Mouse (Mus musculus) R1 (cell line): Measurements from ENCODE around the gene C1rl.
"Not testable (repeated sequence)": the region's sequence is repeated elsewhere in the genome, so short reads cannot be mapped to it uniquely, and the experiment has no call there.

Source experiments
- DNase-seq: peaks from one replicate; pipeline ENCODE4 v3.0.0-alpha.2; 2018; ENCODE audit warnings: low read depth, low spot score

Gene C1rl

DNA sequence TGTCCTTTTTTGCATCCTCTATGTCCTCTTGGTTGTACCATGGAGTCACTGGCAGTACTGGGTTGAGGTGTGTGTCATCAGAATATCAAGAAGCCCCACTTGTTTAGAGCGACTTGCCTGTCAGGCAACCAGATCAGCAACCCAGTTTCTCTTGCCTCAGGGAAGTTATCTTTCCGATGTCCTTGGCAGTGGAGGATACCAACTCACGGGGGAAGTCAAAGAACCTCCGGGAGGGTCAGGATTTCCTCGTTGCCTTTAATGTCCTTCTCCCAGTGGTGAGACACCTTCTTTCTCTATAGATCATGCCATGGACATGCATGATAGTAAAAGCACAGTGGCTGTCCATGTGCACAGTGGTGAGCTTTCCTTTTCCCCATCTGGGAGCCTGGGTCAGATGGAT lies 9.1 kb downstream of the C1rl start:
- DNase-seq = no peak

- no peak for DNase-seq
Measured at GRCm38 (mm10) chr6:124505028-124505427, 12.1 kb downstream of the C1rl start.

DNA sequence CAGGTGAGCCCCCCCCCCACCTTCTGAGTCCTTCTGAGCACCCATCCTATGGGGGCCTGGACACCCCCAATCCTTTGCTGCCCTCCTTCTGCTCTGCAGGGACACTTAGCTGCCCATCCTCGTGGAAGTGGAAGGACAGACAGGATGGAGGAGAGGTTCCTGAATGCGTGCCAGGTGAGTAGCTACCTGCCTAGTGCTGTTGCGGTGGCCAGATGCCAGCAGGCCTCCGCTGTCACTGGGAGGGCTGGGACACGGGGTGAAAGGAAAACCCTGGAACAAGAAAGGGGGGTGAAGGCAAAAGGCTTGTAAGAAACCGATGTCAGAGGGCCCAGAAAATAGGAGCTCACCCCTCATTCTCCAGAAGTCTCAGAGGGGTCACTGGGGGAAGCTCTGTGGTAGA lies 14.1 kb downstream of the C1rl start:
- DNase-seq = no peak

GRCm38 (mm10) chr6:124508292-124508691 lies 15.4 kb downstream of the C1rl start:
- no peak for DNase-seq

DNA sequence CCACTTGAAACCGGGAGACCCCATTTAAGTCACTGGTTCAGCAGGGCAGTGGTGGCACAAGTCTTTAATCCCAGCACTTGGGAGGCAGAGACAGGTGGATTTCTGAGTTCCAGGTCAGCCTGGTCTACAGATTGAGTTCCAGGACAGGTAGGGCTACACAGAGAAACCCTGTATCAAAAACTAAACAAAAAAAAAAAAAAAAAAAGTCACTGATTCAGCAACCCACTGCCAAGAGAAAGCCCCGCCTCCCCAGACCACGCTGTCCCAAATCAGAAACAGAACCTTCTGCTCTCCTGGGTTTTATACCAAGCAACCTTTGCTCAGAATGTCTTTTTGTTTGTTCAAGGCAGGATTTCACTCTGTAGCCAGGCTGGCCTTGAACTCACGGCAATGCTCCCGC lies 16.3 kb downstream of the C1rl start:
- not testable (repeated sequence) for DNase-seq

DNA sequence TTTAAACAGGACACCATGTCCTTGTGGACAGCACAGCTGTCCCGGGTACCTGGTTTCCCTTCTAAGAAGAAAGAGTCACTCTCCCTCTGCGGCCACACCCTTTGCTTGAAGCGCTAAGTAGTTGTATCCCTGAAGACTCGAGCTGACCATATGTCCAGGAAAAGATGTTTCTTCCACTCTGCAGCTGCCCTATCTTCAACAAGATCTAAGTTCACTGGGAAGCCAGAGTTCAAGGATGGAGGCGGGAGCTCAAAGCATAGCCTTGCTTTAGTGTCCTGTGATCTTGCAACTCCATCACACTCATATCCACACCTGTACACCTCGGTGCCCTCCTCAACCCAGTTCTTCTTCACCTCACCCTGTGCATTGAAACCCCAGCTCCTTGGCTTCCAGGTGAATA lies 19.0 kb downstream of the C1rl start:
- no peak for DNase-seq

DNA sequence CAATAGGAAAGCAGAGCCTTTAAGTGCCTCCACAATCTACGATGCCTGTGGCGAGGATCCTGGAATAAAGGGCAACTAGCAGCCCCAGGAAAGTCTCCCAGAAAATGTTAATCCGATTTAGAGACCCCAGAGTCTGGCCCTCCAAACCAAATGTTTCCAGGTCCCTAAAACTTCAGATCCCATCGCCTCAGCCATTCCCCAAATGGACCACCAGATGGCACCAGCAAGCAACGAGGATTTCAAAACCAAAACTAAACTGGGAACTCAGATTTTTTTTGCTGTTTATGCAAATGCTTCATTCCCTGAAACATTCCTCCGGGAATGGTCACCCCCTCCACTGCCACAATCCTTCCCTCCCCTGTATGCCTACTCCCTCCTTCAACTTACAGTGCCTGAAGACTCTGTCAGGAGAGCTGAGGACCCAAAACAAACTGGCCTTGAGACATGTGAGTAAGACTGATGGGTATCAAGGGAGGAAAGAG lies 19.5 kb downstream of the C1rl start, which contains the start of gene C1ra:
C1ra (plus strand) TSS at position 51 of the 482 bp plus-strand sequence.
- DNase-seq = peak; percentile 49

DNA sequence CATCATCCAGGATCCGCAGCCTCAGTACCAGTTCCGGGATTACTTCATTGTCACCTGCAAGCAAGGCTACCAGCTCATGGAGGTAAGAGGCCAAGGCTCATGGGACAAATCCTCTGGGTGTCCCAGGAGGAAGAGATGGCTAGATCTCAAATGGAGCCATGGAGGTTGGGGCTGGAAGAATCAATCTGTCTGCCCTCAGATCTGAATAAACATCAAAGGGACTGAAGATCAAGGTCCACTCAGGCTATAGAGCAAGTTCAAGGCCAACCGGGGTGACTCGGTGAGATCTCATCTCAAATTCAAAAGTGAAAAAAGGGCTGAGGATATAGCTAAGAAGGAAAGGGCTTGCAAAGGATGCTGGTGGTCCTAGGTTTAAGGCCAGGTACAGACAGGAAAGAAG lies 24.8 kb downstream of the C1rl start:
- not testable (repeated sequence) for DNase-seq

DNA sequence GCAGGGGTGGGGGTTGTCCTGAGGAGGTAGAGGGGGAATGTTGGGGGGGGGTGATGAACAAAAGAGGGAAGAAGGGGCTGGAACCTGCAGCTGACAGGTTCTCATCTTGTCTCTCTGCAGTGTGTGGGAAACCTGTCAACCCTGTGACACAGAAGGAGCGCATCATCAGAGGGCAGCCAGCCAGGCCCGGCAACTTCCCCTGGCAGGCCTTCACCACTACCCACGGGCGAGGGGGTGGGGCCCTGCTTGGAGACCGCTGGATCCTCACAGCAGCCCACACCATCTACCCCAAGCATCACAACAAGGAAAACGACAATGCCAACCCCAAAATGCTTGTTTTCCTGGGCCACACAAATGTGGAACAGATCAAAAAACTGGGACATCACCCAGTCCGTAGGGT lies 29.2 kb downstream of the C1rl start:
- not testable (repeated sequence) for DNase-seq

GRCm38 (mm10) chr6:124527881-124528280 lies 35.0 kb downstream of the C1rl start:
- DNase-seq = no peak

- DNase-seq = no peak
Measured at GRCm38 (mm10) chr6:124531077-124531476, 38.2 kb downstream of the C1rl start.

GRCm38 (mm10) chr6:124536125-124536829 lies 43.4 kb downstream of the C1rl start:
- DNase-seq = not testable (repeated sequence)

GRCm38 (mm10) chr6:124541176-124541575 lies 48.3 kb downstream of the C1rl start:
- not testable (repeated sequence) for DNase-seq

GRCm38 (mm10) chr6:124542284-124542683 lies 49.4 kb downstream of the C1rl start, which contains the start of gene C1s1:
Gene C1s1, minus strand, starts transcription at chr6:124542359.
- DNase-seq = peak; percentile 75

DNA sequence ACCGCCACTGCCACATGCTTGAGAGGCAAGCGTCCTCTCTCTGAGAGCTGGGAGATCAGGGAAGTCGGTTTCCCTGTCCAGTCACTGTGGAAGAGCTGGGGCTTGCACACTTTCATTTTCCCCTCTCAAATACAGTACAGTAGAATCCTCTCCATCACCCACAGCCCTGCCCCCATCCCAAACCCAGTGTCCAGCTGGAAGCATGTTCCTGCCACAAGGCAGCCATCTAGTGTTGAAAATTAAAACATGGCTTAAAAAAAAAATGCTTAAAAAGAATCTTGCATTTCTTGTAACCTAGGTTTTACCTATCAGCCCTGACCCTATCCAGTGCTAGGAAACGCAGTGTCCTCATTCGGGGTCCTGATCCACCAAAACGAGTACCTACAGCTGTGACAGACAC lies 51.6 kb downstream of the C1rl start:
- DNase-seq = no peak

DNA sequence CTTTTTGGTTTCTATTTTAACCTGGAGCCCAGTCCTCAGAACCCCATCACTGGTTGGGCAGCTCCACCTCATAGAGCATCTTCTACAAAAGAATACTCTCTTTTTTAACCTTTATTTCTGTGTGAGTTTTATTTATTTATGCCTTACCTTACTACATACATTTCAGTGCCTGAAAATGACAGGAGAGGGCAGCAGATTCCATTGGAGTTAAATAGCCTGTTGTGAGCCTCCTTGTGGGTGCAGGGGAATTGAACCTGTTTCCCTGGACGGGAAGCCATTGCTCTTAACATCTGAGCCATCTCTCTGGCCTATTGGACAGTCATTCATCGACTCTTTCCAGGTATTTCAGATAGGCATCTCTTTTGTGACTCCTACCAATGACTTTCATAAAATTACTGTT lies 52.5 kb downstream of the C1rl start:
- DNase-seq = no peak

DNA sequence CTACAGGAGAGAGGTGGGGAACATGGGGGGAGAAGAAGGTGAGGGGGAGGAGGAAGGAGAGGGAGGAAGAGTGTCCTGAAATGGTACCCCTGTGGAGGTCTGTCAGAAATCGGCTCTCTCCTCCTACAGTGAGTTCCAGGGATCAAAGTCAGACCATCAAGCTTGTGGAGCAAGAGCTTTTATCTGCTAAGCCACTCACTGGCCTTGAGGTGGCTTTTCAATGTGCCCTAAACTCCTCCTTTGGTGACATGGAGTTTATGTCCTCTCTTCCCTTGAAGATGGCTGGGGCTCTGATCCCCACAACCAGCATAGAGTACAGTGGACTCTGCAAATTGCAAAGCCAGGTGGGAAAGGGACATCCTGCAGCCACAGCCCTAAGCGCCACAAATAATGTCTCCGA lies 55.1 kb downstream of the C1rl start:
- DNase-seq = not testable (repeated sequence)

- DNase-seq = no peak
Measured at GRCm38 (mm10) chr6:124549023-124549550, 56.2 kb downstream of the C1rl start.

DNA sequence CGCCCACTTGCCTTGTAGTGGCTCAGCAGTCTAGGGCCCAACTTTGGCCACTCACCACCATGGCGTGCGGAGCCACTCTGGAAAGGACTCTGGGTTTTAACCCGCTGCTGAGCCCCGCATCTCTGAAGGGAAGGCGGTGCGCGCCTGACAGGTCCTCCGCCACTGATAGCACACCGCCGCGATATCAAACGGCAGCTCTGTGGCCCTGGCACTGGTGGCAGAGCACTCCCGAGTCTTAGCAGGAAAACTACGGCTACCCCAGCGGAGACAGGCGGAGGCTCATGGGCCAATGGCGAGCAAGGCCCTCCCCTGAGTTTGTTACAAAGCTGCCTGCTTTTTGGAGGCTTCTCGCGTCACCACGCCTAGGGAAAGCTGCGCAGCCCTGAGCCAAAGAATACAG lies 59.9 kb downstream of the C1rl start:
- DNase-seq = peak; percentile 85

GRCm38 (mm10) chr6:124555956-124556355 lies 63.0 kb downstream of the C1rl start:
- DNase-seq = not testable (repeated sequence)
